Mouse (Mus musculus) spleen, postnatal 36 days (tissue): Measurements from ENCODE around the gene AC134908.4.

Experiments used
- DNase-seq, 2 experiments: peaks; one replicate each; pipeline ENCODE4 v3.0.0; 2022; ENCODE audit warnings: low spot score in 2 of 2, mixed read lengths in 1 of 2

Gene AC134908.4

DNA sequence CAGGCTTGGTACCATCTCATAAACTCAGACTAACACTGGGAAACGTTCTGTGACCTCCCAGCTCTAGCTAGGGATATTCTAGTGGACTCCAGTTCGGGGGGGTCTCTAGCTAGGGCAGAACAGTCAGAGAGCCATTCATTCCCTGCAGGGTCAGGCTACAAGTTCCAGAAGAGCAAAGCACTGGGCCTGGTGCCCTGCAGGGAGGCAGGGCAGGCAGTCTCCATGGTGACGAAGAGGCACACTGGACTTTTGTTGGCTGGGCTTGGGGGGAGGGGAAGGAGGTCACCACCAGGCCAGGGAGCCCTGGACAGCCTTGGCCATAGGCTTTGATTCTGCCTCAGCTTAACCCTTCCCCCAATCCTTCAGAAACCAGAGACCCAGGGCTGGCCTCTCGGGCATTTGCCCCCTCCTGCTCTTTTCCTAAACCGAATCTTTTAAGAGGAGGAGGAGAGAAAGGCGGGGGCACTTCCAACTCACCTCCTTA, at the start of gene AC134908.4:
Gene AC134908.4, minus strand, starts transcription at position 51 of the 484 bp plus-strand sequence.
- no peak for DNase-seq

DNA sequence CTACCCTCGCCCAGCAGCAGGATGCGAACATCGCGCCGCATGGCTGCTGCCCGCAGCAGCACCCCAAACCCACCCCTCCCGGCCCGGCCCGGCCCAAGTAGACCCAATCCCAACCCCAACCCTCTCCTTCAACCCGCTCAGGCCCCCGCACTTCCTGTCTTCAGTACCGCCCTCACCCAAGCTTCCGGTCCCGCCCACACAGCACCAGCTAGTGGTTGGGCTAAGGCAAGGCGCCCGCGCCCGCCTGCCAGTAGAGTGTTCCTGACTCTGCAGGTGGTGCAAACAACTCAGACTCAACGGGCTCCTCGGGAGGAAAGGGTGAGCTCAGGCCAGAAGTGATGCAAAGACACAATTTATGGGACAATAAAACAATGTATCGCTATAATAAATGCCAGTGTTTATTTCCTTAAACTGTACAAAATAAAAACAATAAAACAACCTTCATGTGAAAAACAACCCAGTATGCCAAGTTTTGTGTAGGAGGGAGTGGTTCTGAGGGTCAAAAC, 49.0 kb upstream of the AC134908.4 start, which contains the start of gene Rhot2:
Gene Rhot2, minus strand, starts transcription at position 456 of the 506 bp plus-strand sequence.
- peak; percentile 97 for DNase-seq

DNA sequence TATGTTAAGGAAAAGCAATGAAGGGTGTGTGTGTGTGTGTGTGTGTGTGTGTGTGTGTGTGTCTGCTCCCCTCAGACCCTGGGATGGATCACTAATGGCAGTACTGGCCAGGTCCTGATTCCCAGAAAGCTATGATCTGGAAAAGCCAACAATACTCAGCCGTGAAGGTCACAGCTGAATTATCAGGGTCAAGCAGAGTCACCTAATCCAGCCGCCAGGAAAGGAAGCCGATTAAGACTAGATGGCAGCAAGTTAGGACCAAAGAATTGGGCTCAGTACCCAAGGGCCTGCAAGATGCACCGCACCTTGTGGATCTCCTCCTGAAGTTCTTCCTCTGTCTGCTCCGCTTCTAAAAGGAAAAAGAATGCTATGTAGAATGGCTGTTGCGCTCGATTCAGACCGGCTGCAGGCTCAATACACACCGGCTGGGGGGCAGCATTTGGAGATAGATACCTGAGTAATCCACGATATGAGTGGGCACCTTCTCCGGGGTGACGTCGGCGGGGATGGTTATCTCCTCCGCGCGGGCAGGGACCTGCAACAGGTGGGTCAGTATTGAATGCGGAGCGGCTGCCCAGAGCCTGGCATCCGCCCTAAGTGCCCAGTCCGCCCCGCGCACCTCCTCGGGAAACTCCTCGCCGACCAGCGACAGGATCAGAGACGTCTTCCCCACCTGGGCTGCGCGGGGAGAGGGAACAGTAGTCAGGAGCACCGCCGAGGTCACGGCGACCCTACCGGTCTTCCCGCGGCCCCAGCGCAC, 48.4 kb upstream of the AC134908.4 start:
- peak in 1 of 2 experiments; percentile 35 for DNase-seq

DNA sequence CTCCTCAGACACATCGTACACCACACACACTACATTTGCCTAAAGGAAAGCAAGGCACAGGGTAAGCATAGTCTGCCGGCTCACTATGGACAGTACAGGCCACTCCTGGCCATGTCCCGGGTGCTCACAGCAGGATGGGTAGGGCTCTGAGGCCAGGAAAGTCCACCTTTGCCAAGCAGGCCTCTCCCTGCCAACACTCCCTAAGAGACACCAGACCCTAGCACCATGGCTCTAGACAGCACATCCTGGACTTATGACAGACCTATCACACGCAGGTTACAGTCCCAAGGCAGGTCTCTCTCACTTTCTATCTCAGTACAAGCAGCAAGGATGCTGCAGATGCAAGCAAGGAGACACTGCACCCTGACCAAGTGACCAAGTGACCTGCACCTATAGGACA, 47.7 kb upstream of the AC134908.4 start:
- no peak for DNase-seq

DNA sequence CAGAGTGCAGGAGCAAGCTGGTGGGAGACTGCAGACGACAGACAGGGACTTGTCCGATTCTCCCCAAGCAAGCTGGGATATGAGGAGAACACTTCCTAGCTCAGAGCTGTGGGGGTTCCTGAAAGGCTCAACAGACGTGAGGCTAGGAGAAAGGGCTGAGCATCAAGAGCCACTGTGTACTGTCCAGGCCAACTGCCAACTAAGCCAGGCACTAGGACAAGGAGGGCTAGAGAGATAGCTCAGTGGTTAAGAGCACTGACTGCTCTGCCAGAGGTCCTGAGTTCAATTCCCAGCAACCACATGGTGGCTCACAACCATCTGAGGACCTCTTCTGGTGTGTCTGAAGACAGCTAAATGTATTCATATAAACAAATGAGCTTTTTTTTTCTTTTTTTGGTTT, 47.0 kb upstream of the AC134908.4 start:
- DNase-seq: no peak

DNA sequence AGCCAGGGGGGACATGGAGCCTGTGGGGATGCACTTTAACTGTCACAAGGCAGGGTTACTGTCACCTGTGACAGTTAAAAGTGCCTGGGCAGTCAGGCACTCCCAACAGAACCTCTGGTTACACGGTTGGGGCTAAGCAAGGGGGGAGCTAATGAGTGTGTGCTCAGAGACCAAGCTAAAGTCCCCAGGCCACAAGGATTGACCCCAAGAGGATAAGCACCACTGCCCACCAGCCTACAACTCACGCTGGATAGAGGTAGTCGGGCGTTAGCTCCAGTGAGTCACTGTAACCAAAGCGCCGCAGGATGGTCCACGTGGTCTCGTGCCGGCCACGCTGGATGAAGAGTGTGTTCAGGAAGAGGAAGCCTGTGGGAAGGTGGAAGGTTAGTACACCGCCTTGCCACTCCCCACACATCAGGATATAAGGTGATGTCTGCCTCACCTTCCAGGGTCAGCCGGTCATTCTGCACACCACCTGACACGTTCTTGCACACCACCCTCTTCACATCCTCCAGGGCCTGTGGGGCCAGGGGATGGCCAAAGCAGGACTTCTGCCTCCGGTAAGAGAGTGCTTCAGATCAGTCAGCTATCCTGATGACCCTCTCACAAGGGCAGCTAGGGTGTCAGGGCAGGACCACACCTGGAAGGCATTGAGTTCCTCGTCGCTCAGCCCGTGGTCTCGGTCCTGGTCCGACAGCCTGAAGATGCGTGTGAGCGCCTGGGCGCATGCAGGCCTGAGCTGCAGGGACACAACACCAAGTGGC, 45.8 kb upstream of the AC134908.4 start, which contains the start of gene Gm20683:
Gene Gm20683, minus strand, starts transcription at position 647 of the 764 bp plus-strand sequence.
- DNase-seq: no peak

DNA sequence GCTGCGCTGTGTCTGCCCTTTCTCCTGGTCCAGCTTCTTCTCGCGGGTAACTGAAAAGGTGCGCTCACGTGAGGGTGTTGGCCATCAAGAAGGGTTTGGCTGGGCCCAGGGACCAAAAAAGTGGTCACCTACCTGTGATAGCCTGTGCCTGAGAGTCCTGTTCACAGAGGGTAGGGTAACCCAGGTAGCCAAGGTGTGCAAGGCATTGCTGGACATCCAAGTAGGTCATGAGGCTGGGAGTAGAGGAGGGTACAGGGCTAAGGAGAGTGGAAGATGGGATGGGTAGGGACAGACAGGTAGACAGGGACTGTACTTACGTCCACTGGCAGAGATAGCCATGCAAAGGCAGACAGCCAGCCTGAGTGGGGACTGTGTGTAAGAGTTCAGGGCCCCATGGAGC, 45.1 kb upstream of the AC134908.4 start:
- no peak for DNase-seq

DNA sequence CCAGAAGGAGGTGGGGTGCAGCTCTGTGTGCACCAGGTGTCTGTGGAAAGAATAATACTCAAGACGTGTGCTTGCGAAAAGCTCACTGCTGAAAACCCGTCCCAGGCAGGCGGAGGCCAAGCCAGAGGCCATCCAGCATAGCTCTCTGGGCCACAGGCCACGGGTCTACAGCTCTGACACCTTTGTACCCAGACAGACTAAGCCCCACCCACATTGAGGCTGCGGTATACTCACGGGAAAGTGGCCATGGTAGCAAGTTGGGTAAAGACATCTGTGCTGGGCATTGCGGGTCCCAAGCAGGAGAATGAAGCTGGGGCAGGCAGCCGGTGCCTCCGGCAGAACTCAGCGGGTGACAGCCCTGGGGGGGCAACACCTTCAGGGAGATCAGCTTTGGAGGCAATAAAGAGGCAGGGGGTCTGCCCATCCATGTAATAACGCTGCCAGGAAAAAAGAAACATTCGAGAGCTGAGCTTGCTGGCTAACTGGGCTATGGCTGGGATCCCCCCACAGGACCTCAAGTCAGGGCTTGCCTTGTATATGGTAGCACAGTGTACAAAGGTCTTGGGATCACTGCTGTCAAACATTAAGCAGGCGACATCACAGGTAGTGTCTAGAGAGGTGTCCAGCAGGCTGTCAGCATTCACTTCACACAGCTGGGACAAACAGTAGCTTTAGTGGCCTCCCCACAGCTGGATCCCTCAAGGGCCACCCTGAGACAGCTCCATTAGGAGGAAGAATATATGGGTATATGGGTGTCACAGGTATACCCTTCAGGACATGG, 44.2 kb upstream of the AC134908.4 start:
- DNase-seq: no peak

DNA sequence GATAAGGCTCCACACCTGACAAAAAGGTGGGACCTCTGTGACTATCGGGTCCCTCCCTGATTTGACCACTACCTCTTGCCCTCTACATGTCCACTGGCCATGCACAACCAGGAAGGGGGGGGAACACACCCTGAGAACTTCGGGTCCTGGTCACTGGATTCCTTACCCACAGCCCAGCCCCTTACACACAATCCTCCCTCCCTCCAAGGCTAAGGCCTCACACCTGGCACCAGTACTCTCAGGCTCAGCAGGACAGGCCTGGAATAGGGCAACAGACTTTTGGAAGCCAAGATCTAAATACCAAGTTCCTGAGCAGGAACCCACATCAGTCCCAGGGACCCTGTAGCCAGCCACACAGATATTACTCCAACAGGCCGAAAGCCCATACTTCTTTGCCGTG, 43.4 kb upstream of the AC134908.4 start:
- DNase-seq: no peak

DNA sequence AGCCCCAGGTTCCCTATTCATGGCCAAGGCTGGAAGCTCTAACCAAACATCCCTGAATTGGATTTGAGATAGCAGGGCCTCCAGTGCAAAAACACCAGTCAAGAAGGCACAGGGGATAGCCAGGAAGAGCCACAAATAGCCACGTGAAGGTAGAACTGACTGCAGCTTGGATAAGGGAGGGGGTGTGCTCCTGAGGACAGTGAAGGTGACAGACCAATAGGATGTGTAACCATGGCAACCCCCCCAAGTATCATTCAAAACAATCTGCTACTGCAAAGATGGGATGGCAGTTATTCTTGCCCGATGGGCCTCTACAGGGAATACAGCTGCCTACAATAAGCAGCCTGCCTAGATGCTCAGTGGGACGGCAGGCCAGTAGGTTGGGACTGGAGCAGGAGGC, 42.1 kb upstream of the AC134908.4 start:
- no peak for DNase-seq

DNA sequence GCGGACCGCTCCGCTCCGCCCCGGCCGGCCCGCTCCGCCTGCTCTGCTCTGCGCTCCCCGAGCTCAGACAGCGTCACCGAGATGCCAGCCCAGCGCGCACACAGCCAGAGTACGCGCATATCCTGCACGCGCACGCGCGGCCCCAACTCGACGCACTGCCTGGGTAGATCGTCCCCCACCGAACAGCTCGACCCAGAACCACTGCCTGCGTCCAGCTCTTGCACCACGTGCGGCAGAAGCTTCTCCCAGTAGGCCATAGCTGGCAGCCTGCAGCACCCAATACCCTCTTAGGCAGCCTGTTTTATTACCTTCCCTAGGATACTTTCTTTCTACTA, 41.6 kb upstream of the AC134908.4 start, which contains the start of gene Rhbdl1:
Gene Rhbdl1, minus strand, starts transcription at position 220 of the 335 bp plus-strand sequence.
- DNase-seq: no peak

DNA sequence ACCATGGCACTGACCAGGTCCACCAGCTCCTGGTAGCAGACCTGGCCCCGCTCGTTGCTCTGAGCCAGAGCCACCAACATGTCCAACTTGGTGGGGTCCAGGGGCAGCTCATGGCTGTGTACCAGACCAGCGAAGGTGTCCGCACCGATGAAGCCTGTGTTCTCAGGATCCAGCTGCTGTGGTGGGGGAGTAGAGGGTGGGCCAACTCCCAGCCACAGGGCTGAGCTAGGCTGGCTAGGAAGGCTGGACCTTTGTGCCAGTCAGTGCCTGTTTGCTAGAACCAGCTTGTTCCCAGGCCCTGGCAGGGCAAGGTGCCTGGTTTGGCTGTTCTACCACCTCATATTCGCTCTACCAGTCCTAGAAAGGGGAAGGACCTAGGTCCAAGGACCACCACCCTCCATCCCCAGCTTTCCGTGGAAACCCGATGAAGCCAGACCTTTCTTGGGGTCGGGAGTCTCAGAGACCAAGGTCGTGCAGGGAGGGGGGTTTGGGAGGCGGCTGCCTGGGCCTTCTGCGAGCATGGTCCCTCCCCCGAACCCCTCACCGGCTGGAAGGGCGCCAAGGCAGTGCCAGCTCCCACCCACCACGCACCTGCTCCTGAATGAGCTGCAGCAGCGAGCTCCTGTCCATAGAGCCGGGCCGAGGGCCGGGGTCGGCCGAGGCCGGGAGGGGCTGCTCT, 41.1 kb upstream of the AC134908.4 start:
- no peak for DNase-seq

DNA sequence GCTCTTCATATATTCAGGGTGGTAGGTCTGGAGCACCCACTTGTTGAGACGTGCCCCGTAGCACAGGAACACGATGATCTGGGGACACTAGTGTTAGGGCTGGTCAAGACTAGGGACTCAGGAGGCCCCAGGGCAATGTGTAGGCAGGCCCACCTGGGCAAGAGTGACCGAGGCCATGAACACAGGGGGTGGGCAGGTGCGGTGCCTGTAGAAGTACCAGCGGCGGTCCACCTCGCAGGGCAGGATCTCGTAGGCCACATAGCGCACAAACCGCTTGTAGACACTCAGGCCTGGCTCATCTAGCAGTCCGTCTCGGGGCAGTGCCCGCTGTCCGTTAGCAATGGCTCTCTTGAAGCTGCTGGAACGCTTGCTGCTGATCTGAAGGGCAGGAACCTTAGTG, 40.4 kb upstream of the AC134908.4 start:
- DNase-seq: no peak

DNA sequence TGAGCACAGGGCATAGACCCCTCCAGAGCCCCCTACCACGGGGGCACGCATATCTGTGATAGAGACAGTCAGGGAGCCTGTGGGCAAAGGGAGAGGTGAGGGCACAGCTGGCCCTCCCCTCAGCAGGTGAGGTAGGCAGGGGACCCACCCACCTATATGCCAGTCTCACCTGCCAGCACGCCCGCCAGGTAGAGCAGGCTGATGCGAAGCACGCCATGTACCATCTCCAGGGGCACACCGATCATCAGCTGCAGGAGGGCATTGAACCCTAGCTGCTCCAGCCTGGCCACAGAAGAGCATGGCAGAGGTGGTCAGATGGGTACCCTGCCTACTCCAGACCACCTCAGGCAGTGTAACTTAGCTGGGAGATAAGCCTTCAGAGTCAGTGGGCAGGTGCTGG, 39.8 kb upstream of the AC134908.4 start:
- no peak for DNase-seq

DNA sequence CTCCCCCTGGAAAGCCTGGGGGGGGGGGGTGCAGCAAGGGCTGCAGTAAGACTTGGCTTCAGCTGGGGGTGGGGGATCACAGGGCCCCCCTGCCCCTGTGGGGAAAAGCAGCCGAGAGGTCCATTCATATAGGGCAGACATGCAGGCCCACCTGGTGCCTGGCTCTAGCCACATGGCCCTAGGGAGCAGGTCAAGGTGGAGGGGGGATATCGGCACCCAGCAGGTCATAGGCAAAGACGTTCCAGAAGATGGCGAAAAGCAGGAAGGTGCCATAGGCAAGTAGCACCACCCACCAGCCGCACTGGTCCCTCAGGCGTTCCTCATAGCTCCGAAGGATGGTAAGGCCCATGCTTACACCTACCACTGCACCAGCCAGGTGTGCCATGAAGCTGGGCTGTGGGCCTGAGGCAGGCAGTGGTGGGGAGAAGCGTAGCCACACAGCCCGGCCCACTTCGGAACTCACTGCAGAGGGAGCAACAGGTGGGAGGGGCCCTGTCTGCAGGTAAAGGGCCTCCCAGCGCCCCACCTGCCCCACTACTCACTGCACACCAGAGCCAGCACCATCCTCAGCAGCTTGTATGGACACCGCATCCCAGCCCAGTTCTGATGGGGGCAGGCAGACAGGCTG, 39.2 kb upstream of the AC134908.4 start:
- DNase-seq: no peak

DNA sequence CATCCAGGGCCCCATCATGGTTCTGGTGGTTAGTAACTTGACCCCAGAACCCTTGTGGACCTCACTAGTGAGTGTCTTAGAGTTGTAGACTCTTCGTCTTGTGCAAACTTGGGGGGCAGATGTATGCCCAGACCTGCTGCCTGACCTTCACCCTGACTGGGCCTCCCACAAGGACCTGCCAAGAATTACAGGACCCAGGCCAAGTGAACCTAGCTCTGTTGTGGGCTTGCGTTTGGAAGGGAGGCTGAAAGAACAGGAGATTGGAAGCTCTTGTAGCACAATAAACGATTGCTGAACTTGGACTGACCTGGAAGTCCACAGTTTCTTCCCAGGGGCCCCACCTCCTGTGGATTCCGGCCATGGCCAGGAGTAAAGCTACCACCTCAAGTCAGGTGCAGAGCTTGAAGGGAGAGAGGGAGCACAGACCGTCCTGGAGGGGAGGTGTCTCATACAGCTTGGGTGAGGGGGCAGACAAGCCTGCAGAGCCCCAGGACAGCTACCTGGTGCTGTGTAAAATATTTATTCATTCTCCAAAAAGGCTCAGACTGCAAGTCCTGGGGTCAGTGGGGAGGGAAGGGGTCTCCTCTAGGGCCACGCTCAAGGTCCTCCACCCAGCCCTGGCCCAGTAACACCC, 38.6 kb upstream of the AC134908.4 start:
- no peak for DNase-seq

DNA sequence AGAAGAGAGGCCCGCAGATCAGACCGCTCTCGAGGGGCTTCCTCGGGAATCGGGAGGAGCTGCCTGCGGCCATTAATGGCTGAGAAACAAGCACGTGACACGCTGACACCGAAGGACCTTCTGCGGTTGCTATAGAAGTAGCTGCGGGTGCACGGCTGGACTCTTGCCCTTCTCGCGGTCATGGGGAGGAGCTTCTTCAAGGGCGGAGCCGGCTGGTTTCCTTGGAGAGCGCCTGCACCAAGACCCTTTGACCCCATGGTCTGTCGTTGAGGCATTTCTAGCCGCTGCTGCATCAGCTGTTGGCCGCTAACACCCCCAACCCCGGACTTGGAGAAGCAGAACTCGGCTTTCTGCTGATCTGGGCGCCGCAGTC, 37.8 kb upstream of the AC134908.4 start, which contains the start of gene Stub1:
Gene Stub1, minus strand, starts transcription at position 114 of the 373 bp plus-strand sequence.
- DNase-seq: peak; percentile 71 to 76

DNA sequence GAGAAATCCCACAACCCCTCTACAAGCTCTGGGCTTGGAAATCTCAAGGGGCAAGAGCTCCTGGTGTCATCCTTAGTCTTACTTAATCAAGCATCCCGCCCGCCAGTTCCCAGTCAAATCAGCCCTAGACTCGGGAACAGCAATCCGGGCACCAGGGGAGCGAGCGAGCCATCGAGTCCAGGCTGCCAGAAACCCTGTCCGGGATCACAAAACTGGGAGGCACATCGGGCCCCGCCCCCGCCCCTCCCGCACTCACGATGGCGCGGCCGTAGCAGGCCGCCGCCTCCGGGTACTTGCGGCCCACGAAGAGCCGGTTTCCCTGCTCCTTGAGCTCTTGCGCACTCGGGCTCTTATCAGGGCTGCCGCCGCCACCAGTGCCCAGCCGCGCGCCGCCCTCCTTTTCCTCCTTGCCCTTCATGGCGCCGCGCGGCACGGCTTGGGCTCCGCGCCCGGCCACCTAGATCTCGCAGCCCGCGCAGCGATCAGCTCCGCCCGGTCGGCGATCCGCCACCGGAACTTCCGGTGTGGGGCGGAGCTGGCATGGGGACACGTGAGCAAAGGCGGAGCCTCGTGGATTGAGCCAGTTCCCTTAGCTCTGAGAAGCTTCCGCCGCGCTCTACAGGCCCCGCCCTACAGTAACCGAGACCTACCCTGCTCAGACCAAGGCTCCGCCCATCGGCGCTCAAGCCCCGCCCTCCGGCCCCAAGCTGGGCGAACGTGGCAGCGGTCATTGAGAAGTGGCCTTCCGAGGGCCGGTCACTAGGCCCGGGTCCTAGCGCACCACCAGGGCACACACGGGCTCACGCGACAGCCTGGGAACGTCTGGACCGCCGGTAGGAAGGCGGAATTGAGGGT, 37.2 kb upstream of the AC134908.4 start:
- DNase-seq: peak; percentile 99
